Mouse (Mus musculus): ENCODE data around the gene Gcnt2. TPM values are rescaled to one million over a fixed set of nuclear protein-coding genes. Genes with fewer than 3 reads are reported as not detected.

Gcnt2 gene
- total and polyA plus RNA-seq, 2 experiments from 2014 or later, result 2.8 to 12.9 TPM

GRCm38 (mm10) chr13:41002001-41002400 is 142.4 kb downstream of the Gcnt2 start:
- Histone ChIP-seq H3K27me3 (ENCODE audit: control insufficient read depth, insufficient read depth, low read length) (no peaks in the 10 kb centered on the region), H3K9ac (replicated peaks; ENCODE audit: low read depth, low read length) (no peak overlapping the region; the same call in 1 of the 2 replicates), H3K4me1 (ENCODE audit: control insufficient read depth, insufficient read depth) (peaks cover 13% of the 10 kb centered on the region), H3K36me3 (replicated peaks; ENCODE audit: control insufficient read depth, insufficient read depth, low read length) (peaks cover 31% of the 10 kb centered on the region), H3K27ac (ENCODE audit: low read depth) (no peak overlapping the region), H3K4me3 (ENCODE audit: low read depth, low read length) (peak overlapping the region; percentile 92), H3K9me3 (replicated peaks; ENCODE audit: control insufficient read depth, low read length) (no peaks in the 10 kb centered on the region), H3K4me2 (ENCODE audit: low read depth, low read length) (peak overlapping the region; percentile 90)
- WGBS, result 77% methylated on average over 5 of the region's 5 CpGs
- TF ChIP-seq EP300 (IDR thresholded peaks at IDR 0.05; ENCODE audit: low read depth) (no peak), CTCF (IDR thresholded peaks at IDR 0.05; ENCODE audit: low read depth) (no peak)
- ATAC-seq (ENCODE audit: insufficient read depth, low read depth) (no peak), DNase-seq (ENCODE audit: low spot score) (no peak)

DNA sequence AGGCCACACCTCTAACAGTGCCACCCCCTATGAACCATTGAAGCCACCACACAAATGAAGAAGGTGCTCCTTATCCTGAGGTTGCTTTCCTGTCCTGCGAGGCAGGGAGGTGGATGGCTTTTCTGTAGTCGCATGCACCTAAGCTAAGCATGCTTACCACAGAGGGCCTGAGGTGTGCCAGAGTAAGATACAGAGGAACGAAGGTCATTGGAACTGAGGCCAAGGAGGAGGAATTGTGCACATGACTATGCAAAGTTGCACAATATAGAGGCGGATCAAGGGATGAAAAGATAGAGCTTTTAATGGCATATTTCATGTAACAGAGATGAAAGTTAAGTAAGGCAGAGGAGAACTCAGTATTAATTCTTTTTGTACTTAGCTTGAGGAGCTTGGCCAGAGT is 146.7 kb downstream of the Gcnt2 start:
- H3K36me3 ChIP-seq (replicated peaks; ENCODE audit: control insufficient read depth, insufficient read depth, low read length), result peaks cover 74% of the 10 kb centered on the region
- no peak for DNase-seq (ENCODE audit: low spot score)
- no peak overlapping the region for H3K27ac ChIP-seq (ENCODE audit: low read depth)
- no peaks in the 10 kb centered on the region for H3K9me3 ChIP-seq (replicated peaks; ENCODE audit: control insufficient read depth, low read length)
- no peak for TF ChIP-seq EP300 (IDR thresholded peaks at IDR 0.05; ENCODE audit: low read depth)
- no peak for TF ChIP-seq CTCF (IDR thresholded peaks at IDR 0.05; ENCODE audit: low read depth)
- H3K4me3 ChIP-seq (ENCODE audit: low read depth, low read length), result no peak overlapping the region
- H3K9ac ChIP-seq (replicated peaks; ENCODE audit: low read depth, low read length), result no peak overlapping the region
- no peaks in the 10 kb centered on the region for H3K27me3 ChIP-seq (ENCODE audit: control insufficient read depth, insufficient read depth, low read length)
- H3K4me2 ChIP-seq (ENCODE audit: low read depth, low read length), result no peak overlapping the region
- WGBS, result 89% methylated on average over 4 of the region's 4 CpGs
- ATAC-seq (ENCODE audit: insufficient read depth, low read depth), result no peak
- H3K4me1 ChIP-seq (ENCODE audit: control insufficient read depth, insufficient read depth), result peaks cover 9% of the 10 kb centered on the region

DNA sequence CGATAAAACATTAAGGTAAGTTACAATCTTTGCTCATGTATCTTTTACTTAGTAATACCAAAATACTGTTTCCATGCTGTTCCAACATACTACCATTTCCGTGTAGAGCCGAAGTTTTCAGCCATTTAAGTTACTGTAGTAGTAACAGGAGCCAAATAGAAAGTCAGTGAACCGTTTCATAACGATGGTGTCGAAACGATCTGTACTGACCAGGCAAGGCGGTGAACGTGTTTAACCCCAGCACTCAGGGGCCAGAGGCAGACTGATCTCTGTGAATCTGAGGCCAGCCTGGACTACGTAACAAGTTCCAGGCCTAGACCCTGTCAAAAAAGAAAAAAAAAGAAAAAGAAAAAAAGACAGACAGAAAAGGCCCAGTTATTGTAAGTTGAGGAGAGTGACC is 148.7 kb downstream of the Gcnt2 start:
- no peaks in the 10 kb centered on the region for H3K9me3 ChIP-seq (replicated peaks; ENCODE audit: control insufficient read depth, low read length)
- no peak for DNase-seq (ENCODE audit: low spot score)
- no peak overlapping the region for H3K27ac ChIP-seq (ENCODE audit: low read depth)
- no peak for TF ChIP-seq CTCF (IDR thresholded peaks at IDR 0.05; ENCODE audit: low read depth)
- no peak for TF ChIP-seq EP300 (IDR thresholded peaks at IDR 0.05; ENCODE audit: low read depth)
- peaks cover 91% of the 10 kb centered on the region for H3K36me3 ChIP-seq (replicated peaks; ENCODE audit: control insufficient read depth, insufficient read depth, low read length)
- no peaks in the 10 kb centered on the region for H3K27me3 ChIP-seq (ENCODE audit: control insufficient read depth, insufficient read depth, low read length)
- WGBS, result 94% methylated on average over 10 of the region's 10 CpGs
- H3K4me3 ChIP-seq (ENCODE audit: low read depth, low read length), result no peak overlapping the region
- ATAC-seq (ENCODE audit: insufficient read depth, low read depth), result no peak
- H3K9ac ChIP-seq (replicated peaks; ENCODE audit: low read depth, low read length), result no peak overlapping the region
- no peak overlapping the region for H3K4me2 ChIP-seq (ENCODE audit: low read depth, low read length)
- H3K4me1 ChIP-seq (ENCODE audit: control insufficient read depth, insufficient read depth), result no peaks in the 10 kb centered on the region

DNA sequence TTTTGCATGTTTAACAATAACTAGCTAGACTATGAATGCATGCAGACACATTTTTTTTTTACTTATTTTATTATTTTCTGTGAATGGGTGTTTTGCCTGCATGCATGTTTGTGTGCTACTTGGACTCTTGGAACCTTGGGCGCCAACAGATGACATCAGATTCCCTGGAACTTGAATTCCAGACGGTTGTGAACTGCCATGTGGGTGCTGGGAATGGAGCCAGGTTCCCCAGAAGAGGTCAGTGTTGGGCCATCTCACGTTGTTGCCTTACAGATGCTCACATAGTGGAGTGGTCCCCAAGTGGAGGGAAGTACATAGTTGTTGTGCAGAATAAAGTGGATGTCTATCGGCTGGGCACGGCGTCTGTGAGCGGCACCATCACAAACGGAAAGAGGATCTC is 149.4 kb downstream of the Gcnt2 start:
- Histone ChIP-seq H3K27me3 (ENCODE audit: control insufficient read depth, insufficient read depth, low read length) (no peaks in the 10 kb centered on the region), H3K27ac (ENCODE audit: low read depth) (no peak overlapping the region), H3K4me2 (ENCODE audit: low read depth, low read length) (no peak overlapping the region), H3K4me1 (ENCODE audit: control insufficient read depth, insufficient read depth) (no peaks in the 10 kb centered on the region), H3K4me3 (ENCODE audit: low read depth, low read length) (no peak overlapping the region), H3K9ac (replicated peaks; ENCODE audit: low read depth, low read length) (no peak overlapping the region), H3K9me3 (replicated peaks; ENCODE audit: control insufficient read depth, low read length) (no peaks in the 10 kb centered on the region), H3K36me3 (replicated peaks; ENCODE audit: control insufficient read depth, insufficient read depth, low read length) (peaks cover 90% of the 10 kb centered on the region)
- 69% methylated on average over 8 of the region's 8 CpGs for WGBS
- TF ChIP-seq EP300 (IDR thresholded peaks at IDR 0.05; ENCODE audit: low read depth), result no peak
- no peak for TF ChIP-seq CTCF (IDR thresholded peaks at IDR 0.05; ENCODE audit: low read depth)
- DNase-seq (ENCODE audit: low spot score), result no peak
- ATAC-seq (ENCODE audit: insufficient read depth, low read depth), result no peak

Small RNAs within 50 kb of the gene (microRNA-seq; reads per million reads assigned to microRNA genes)
- not detected for gene Mir5124a

Other genes with a start within 250 kb of the Gcnt2 start
- gene Tfap2a, start 121.4 kb upstream of the Gcnt2 start, total RNA-seq (2014; rRNA removed; ENCODE audit: low replicate concordance), result 0.69 TPM in 1 of 2 replicates, not detected in the other
- gene Tfap2a, start 121.4 kb upstream of the Gcnt2 start, polyA plus RNA-seq (2015; fragmentation: Nextera tagmentation; extraction: Ambion mirVana), result not detected in 2 replicates
- 38.2 and 43.5 TPM in 2 replicates for gene Pak1ip1, start 141.3 kb downstream of the Gcnt2 start, total RNA-seq (2014; rRNA removed; ENCODE audit: low replicate concordance)
- 43.1 and 48.0 TPM in 2 replicates for gene Pak1ip1, start 141.3 kb downstream of the Gcnt2 start, polyA plus RNA-seq (2015; fragmentation: Nextera tagmentation; extraction: Ambion mirVana)
- gene Tmem14c, start 156.5 kb downstream of the Gcnt2 start, total RNA-seq (2014; rRNA removed; ENCODE audit: low replicate concordance), result 116 and 142 TPM in 2 replicates
- 282 and 290 TPM in 2 replicates for gene Tmem14c, start 156.5 kb downstream of the Gcnt2 start, polyA plus RNA-seq (2015; fragmentation: Nextera tagmentation; extraction: Ambion mirVana)
- not detected in 2 replicates for gene Mak, start 220.0 kb downstream of the Gcnt2 start, total RNA-seq (2014; rRNA removed; ENCODE audit: low replicate concordance)
- 0.05 and 0.14 TPM in 2 replicates for gene Mak, start 220.0 kb downstream of the Gcnt2 start, polyA plus RNA-seq (2015; fragmentation: Nextera tagmentation; extraction: Ambion mirVana)

Data from heart, postnatal 0 days (tissue).